Mouse (Mus musculus) heart, adult 9 months (tissue): ENCODE results near the gene Iqsec2.
"Not testable (repeated sequence)": the region's sequence is repeated elsewhere in the genome, so short reads cannot be mapped to it uniquely, and the experiment has no call there.

ENCODE experiments used
- DNase-seq, 2 experiments: peaks; one replicate each; pipeline ENCODE4 v3.0.0; 2022; ENCODE audit warnings: low spot score in 2 of 2

The Iqsec2 gene

DNA sequence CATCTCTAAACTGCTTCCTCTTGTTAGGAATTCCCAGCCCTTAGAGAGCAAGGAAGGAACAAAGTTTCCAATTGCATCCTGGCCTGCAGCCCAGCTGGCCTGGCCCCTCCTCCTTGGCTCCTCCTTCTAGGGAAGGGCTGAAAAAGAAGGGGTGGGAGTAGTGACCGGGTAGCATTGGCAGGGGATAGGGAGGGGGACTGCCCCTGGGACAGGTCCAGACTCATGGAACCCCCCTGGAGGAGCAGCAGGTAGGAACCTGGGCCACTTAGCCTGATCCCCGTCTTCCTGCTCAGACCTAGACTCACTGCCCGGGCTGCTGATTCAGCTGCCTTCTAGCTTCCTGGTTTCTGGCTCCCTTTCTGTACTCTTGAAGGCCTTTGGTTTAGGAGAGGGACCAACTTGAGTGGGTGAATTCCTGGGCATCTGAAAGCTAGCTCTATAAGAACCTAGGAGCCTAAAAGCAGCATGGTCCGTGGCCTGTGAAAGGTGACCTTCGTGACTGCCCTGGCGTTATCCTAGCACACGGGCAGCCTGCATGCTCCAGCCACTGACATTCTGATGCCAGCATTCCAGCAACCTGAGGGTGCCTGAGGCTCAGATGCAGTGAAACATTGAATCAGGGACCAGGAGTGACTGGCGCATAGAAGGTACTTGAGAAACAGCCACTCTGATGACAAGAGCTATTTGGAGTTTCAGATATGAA, 34.9 kb downstream of the Iqsec2 start:
- peak; percentile 70 to 79 for DNase-seq

DNA sequence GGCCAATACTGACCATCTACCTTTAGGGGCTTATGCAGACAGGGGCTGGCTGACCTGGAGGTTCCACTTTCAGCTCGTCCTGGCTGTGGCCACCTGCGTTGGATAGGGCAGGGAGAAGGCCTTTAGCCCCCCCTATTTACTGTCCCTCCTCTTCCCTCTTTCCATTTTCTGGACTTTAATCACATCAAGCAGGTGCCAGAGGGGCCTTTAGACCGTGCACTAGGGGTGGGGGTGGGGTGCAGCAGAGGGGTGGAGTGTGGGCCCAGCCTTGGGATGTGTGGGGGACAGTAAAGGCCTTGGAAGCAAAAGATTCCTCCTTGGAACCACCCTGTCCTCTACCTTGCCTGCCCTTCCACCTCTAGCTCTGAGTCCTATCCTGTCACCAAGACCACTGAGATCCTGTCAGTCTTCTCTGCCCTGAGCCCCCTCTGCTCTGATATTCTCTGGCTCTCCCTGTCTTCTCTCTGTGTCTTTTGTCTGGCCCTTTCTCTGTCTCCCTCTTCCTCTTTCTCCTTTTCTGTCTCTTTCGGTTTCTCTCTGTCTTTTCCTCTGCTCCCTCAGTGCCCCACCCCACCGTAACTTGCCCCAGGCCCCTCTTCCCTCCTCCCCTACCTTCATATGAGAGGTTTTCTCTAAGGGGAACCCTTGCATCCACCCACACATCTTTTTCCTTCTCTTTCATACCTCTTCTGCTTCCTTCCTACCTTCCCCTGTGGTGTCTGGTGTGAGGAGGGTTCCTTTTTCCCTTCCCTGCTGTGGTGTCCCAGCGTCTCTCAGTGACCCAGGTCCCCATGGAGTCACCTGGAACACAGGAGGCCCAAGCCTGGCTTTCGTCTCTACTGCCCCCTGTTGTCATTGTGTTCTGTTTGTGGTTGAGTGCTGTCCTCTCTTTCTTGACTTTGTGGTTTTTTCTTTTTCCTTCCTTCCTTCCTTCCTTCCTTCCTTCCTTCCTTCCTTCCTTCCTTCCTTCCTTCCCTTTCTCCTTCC, 35.9 kb downstream of the Iqsec2 start:
- DNase-seq = no peak

DNA sequence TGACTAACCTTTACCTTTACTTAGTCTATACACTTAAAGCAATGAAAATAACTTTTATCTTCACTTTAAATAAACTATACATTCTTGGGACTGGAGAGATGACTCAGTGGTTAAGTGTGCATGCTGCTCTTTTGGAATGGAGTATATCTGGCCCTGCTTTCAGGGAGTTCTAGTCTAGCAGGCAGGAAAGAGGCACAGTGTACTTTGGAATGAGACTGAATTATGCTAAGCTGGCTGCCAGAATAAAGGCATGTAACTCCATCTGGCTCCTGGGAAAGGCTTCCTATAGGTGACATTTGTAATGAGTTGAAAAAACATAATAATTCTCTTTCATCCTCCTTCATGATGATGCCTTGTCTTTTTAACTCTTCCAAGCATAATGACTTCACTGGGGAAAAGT, 43.1 kb downstream of the Iqsec2 start:
- DNase-seq = no peak

DNA sequence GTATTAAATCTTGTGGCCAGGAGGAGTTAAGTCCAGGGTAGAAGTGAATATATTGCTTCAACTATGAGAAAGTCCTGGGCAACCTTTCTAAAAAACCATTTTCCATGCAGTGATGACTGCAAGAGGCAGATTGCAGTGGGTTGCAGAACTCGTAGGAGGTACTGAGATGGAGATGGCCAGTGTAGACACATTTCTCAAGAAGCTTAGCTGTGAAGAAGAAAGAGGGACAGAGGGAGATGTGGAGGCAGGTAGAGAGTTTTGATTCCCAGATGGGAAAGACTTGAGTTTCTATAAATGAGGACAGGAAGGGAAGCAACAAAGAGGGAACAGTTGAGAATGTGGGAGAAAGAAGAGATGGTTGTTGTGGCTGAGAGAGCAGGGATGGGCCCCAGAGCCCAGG, 47.2 kb downstream of the Iqsec2 start:
- no peak for DNase-seq

DNA sequence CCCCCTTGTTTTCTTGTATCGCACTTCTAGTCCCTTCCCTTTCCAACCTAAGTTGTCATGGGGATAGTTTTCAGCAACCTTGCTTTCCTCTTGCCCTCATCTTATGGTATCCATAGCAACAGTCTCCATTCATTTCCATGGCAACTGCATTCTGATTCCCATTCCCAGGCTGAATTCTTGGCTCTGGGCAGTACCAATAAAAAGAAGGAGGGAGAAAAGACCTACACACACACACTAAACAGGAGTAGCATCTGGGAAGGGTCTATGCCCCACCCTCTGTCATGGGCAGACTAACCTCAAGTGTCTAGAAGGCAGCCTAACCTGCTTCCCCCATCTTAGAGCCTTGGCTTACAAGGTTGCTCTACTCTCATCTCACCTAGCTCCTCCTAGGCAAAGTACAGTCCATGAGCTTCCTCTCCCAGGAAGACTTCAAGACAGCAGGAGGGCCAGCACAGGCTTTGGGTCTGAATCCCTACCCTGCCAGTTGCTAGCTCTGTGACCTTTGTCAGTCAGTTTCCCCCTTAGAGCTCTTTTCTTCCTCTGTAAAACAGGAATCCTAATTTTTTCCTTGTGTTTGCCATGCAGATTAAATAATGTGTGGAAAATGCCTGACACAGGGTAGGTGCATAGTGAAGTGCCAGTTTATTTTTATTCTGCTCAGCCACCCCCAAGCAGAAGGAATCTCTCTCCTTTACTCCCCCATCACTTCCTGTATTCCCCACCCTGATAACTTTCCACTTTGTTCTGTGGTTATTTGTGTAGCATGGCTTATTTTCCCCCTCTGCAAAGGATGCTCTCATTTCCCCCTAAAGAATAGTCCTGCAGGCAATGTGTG, 54.0 kb downstream of the Iqsec2 start:
- no peak for DNase-seq

DNA sequence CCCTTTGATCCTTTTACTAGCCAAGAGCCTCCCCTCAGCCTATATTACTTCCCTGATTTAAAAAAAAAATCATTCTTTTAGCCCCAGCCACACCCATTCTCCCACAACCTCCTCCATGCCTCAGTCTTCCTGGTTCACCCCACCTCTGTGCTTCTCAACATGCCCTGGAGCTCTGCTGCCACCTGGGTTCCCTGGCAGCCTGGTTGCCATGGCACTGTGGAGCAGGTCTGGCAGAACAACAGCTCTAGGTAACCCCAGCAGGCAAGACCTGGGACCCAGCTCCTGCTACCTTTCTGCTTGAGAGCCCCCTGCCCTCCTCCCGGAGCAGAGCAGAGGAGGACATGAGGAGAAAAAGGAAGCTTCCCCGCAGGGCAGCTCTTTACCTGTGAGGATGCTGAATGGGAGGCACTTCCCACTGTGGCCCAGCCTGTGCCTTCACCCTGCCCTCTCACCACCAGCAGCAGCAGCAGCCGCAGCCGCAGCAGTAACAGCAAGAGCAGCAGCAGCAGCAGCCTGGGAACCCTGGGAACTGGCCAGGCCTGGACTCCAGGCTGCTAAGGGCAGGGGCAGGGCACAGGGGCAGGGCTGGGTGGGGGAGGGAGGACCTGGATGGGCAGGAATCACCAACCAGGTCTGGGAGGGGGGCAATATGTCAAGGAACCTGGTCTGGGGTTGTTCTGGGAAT, 57.8 kb downstream of the Iqsec2 start:
- DNase-seq = no peak

DNA sequence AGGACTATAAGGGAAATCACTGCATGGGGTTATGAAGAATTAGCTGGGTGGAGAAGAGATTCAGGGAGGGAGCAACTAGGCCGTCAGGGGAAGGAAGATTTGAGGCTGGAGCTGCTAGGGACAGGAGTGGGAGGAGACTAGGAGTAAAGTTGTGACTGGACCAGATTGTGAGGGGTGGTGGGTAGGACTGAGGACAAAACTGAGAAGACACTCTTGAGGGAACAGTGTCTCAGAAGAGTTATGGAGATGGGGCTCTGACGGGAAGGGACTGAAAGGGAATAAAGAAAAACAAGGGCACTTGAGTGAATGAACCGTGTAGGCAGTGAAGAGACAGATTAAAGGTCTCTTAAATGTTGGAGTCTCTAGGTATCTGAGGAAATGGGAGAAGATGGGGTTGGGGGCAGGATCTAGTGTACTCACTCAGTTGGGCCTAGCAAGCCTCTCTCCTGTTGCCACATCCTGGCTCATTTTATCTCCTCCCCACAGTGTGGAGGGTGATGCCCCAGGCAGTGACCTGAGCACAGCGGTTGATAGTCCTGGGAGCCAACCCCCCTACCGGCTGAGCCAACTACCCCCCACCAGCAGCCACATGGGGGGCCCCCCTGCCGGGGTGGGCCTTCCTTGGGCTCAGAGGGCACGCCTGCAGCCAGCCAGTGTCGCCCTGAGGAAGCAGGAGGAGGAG, 58.5 kb downstream of the Iqsec2 start:
- no peak for DNase-seq

DNA sequence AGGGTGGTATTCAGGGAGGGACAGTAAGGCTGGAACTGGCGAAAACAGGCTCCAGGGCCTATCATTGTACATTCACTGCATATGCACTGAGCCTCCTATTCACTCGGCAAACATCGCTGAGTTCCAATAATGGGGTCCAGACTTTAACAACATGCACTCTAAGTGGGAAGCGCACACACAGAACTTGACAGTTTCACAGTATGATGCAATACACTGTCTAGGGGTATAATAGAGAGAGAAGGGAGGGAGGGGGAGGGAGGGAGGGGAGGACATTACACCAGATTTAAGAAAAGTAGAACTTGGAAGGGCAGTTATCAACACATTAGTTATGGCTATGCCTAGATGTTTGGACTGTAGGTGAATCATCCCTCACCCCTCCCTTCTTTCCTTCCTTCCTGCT, 59.2 kb downstream of the Iqsec2 start:
- no peak for DNase-seq

DNA sequence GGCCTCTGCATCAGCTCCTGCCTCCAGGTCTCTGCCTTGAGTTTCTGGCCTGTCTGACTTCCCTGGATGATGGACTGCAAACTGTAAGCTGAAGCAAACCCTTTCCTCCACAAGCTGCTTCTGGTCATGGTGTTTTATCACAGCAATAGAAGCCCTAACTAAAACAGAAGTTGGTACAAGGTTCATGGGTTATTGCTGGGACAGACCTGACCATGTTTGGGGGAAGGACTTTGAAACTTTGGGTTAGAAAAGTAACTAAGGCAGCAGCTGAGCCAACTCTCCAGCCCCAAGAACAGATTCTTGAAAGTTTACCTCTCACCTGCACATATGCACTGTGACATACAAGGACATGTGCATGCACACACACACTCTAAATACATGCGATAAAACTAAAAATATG, 61.4 kb downstream of the Iqsec2 start:
- DNase-seq = no peak

DNA sequence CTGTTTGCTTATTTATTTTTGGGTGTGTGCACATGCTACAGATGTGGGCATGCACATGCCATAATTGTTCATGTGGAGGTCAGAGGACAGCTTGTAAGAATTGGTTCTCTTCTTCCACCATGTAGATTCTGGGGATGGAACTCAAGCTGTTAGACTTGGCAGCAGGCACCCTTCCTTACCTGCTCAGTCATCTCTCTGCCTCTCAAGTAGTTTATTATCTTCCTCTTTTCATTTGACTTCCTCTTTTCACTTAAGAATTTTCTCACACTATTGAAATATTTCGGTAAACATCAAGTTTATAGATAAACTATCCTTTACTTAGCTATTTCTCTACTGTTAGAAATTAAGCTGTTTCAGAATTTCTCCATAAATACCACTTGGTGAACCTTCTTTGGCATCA, 70.6 kb downstream of the Iqsec2 start:
- DNase-seq = no peak

DNA sequence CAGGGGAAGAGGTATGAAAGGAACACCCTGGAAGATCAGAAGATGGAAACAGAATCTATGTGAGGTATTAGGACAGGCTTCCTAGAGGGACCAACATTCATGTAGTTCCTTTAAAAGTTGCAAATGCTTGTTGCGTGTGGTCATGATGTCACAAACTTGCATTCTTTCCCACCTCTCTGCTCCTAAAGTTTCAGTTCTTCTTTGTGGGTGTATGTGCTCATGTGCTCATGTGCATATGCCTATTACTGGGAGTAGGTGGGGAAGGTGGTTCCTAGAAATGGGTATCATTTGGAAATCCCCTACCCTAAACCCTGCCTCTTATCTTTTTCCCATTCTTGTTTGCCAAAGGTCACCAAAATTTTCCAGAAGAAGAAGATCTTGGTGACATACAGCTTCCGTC, 74.5 kb downstream of the Iqsec2 start:
- no peak for DNase-seq

DNA sequence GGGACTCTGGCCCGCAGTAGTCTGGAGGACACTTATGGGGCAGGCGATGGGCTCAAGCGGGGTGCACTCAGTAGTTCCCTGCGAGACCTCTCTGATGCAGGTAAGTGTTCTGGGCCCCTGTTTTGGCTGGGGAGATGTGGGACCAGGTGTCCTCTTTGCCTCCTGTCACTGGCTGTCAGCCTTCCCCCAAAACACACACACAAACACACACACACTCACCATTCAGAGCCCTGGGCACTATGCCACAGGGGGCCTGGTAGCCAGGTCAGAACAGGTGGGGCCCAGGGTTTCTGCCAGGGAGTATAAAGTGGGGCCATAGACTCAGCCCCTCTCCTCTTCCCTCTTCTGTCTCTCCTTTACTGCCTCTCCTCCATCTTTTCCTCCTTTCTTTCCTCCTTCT, 77.7 kb downstream of the Iqsec2 start:
- DNase-seq = no peak

DNA sequence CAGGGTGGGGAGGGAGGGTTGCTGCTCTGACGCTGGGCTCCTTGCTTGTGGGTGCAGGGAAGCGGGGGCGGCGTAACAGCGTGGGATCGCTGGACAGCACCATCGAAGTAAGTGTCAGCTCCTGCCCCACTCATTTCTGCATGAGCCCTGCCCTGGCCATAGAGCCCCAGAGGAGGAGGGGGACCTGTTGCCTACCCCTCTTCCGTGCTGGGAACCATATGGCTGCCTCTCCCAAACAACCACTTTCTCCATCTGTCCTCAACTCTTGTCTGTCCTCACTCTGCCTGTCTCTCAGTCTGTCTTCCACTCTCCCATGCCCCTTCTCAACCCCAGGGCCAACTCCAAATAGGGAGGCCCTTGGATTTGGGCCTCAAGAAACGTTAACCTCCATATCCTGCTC, 78.2 kb downstream of the Iqsec2 start:
- no peak for DNase-seq

DNA sequence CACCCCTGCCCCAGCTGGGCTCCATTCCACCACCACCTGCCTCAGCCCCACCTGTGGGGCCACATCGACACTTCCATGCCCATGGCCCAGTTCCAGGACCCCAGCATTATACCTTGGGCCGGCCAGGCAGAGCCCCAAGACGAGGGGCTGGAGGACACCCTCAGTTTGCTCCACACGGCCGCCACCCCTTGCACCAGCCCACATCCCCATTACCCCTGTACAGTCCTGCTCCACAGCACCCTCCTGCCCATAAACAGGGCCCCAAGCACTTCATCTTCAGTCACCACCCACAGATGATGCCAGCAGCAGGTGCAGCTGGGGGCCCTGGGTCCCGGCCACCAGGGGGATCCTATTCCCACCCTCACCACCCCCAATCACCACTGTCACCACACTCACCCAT, 79.2 kb downstream of the Iqsec2 start:
- no peak for DNase-seq

DNA sequence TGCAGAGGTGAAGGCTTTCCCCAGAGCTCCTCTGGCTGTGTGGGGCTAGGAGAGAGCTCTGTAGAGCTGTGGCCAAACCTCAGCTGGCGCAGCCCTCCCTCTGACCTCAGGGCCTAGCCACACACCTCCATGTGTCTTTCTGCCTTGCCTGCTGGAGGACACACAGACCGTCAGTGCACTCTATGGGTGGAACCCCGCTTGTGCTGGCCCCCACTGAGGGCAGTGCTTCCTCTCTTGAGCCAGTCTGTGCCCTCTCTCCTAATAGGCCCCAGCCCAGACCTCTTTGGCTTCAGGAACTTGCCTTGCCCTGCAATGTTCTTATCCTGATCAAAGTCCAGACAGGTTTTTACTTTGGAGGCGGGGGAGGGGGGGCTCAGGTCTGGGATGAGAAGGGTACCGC, 80.2 kb downstream of the Iqsec2 start:
- DNase-seq = no peak

DNA sequence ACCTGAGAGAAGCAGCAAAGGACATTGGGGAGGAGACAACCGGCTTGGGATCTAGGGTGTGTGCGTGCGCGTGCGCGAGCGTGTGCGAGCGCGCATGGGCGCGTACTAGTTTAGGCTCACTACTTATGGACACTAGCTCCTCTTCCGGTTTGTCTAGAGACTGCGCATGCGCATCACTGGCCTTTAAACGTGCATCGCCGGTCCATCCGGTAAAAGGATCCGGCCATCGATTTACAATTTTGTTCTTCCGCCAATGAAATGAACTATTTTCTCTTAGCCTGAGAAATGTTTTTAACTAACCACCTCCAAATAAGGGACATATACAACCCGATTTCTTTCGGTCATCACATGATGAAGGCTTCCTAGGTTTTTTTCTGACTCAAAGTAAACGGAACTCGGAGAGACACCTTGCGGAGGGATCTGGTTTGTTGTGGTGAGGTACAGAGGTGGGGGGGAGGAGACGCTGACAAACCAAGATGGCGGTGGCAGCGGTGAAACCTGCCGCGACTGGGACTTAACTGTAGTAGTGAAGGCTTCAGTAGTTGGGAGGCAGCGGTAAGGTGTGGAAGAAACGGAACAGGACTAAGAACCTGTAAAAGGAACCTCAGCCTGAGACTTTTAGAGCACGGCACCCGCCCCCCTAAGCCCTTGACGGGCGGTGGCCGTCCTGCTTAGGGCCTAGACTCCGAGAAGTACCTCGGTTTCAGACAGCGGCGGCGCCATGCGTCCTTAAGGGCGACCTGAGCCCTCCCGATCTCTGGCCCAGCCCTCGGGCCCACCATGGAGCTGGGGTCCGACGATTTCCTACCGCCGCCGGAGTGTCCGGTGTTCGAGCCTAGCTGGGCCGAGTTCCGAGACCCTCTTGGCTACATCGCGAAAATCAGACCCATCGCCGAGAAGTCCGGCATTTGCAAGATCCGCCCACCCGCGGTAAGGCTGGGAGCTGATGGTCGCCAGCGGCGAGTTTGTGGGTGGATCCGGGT, 89.0 kb downstream of the Iqsec2 start, which contains the start of gene Kdm5c:
Gene Kdm5c, plus strand, starts transcription at position 240 of the 983 bp plus-strand sequence.
- DNase-seq = peak; percentile 96 to 99

DNA sequence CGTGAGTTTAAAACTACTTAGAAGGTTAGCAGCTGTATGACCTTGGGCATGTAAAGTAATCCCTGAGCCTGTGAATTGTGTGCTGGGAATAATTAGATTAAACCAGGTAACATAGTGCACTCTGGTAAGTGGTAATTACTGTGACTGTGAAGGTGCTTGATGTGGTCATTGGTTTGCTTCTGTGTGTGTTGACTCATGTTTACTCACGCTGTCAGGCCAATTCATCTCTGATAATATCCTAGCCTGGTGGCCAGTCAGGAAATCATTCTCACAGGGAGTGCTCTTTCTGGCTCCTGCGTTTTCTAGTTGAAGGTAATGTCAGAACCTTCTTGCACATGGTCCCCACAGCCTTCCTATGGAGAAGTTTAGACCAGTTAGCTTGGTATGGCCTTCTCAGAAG, 90.1 kb downstream of the Iqsec2 start:
- DNase-seq = no peak

DNA sequence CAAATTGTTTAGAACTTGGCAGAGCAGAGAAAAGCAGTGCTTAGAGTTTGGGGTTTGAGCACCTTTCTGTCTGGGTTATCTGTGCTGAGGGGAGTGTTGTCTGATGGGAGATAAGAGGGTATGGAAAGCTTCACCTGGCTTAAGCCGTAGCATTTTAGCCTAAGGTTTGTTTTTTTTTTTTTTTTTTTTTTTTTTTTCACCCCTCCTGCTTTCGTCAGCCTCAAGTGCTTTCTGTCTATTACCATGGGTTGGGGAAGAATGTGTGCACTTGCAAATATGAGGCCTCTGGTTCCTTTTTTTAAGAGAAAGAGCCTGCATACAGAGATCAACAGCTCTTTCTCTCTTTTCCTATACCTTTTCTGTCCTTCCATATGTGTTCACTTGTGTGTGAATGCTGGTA, 91.7 kb downstream of the Iqsec2 start:
- no peak for DNase-seq

DNA sequence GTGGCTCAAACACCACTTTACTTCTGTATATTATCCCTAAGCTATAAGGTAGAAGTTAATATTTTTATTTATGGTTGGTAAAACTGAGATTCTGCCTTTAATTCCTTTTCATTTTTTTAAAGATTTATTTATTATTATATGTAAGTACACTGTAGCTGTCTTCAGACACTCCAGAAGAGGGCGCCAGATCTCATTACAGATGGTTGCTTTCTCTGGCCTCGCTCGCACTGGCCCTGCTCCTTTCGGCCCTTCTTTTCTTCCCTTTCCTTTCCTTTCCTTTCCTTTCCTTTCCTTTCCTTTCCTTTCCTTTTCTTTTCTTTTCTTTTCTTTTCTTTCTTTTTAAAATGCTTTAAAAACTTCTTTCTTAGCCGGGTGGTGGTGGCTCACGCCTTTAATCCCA, 99.1 kb downstream of the Iqsec2 start:
- DNase-seq = not testable (repeated sequence)
